Mouse (Mus musculus) neural tube, embryonic 15.5 days (tissue): ENCODE measurements around the gene Galnt5. TPM values are rescaled to one million over a fixed set of nuclear protein-coding genes. Genes with fewer than 3 reads are reported as not detected.

Source experiments
- ATAC-seq: fragments of 200-750 bp; cut with Nextera tagmentation; 2 replicates; pipeline ENCODE4 v1.8.0; 2017; ENCODE audit warnings: mild to moderate bottlenecking, moderate TSS enrichment, moderate library complexity; ENCODE audit not compliant: low FRiP score
- H3K27ac ChIP-seq: fragments of 300-500 bp; sonication (generic); replicated peaks from 2 replicates; pipeline ENCODE4 v1.5.1; 2015; ENCODE audit warnings: mild to moderate bottlenecking, inconsistent platforms
- H3K27me3 ChIP-seq: fragments of 300-500 bp; sonication (generic); replicated peaks from 2 replicates; pipeline ENCODE4 v1.6.1; 2015; ENCODE audit warnings: inconsistent platforms
- H3K36me3 ChIP-seq: fragments of 300-500 bp; sonication (generic); 2 replicates; pipeline ENCODE4 v1.6.1; 2015; ENCODE audit warnings: inconsistent platforms
- H3K4me1 ChIP-seq: fragments of 300-500 bp; sonication (generic); 2 replicates; pipeline ENCODE4 v1.6.1; 2015; ENCODE audit warnings: inconsistent platforms
- H3K4me2 ChIP-seq: fragments of 300-500 bp; sonication (generic); 2 replicates; pipeline ENCODE4 v1.6.1; 2015; ENCODE audit warnings: inconsistent platforms, mild to moderate bottlenecking, moderate library complexity
- H3K4me3 ChIP-seq: fragments of 300-500 bp; sonication (generic); replicated peaks from 2 replicates; pipeline ENCODE4 v1.5.1; 2015; ENCODE audit warnings: mild to moderate bottlenecking, inconsistent platforms
- H3K9ac ChIP-seq: fragments of 300-500 bp; sonication (generic); replicated peaks from 2 replicates; pipeline ENCODE4 v1.6.1; 2015; ENCODE audit warnings: mild to moderate bottlenecking, inconsistent platforms
- H3K9me3 ChIP-seq: fragments of 300-500 bp; sonication (generic); replicated peaks from 2 replicates; pipeline ENCODE4 v1.6.1; 2016; ENCODE audit warnings: inconsistent platforms
- WGBS: fragments of 180-500 bp; shearing (Covaris S2); methylation state at CpG from one replicate; pipeline ENCODE4 v1.1.7; 2015; ENCODE audit warnings: mixed read lengths; 5-methylcytosine and 5-hydroxymethylcytosine counted together
- polyA plus RNA-seq: library from polyadenylated mRNA; unstranded; fragments of >200 nt; fragmentation: Nextera tagmentation; extraction: Ambion mirVana; gene quantifications from 2 replicates; pipeline ENCODE4 v1.2.1, GENCODE M21; 2015

The Galnt5 gene
- polyA plus RNA-seq, 1 experiment from 2014 or later = 0.24 TPM

DNA sequence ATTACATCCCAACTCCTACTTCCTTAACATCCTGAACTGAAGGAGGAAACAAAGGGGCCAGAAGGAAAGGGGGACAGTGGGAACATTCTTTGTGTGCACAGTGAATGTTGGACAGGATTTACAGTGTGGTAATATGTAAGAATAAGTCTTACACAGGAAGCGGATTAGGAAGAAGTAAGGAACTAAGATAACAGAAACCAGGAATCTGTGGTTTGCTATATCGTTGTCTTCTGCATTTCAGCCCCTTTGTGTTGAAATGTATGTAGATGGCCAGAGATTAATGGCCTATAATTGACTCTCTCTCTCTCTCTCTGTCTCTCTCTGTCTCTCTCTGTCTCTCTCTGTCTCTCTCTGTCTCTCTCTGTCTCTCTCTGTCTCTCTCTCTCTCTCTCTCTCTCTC is 39.2 kb downstream of the Galnt5 start:
- Histone ChIP-seq H3K27me3 (no peaks in the 10 kb centered on the region), H3K4me3 (no peak overlapping the region), H3K9me3 (no peaks in the 10 kb centered on the region), H3K27ac (no peak overlapping the region), H3K4me2 (no peak overlapping the region), H3K36me3 (no peaks in the 10 kb centered on the region), H3K4me1 (no peaks in the 10 kb centered on the region), H3K9ac (no peak overlapping the region)
- 84% methylated on average over 2 of the region's 2 CpGs for WGBS
- ATAC-seq = no peak

DNA sequence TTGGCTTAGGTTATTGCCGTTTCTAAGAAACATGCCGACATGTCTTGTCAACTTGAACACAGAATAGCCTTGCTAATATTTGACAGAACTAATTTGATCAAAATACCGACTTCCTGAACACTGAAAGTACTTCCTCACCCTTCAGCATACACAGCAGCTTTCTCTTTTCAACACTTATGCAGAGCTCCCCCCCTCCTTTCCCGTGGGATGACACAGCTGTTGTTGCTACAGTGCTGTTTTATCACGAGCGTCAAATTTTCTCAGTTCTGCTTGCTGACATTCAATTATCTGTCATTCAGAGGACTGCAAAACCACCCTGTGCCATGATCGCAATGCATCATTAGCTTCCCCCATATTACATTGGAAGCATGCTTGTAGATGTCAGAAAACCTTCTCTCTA is 44.2 kb downstream of the Galnt5 start:
- Histone ChIP-seq H3K27me3 (no peaks in the 10 kb centered on the region), H3K4me2 (no peak overlapping the region), H3K9ac (no peak overlapping the region), H3K9me3 (no peaks in the 10 kb centered on the region), H3K4me3 (no peak overlapping the region), H3K27ac (no peak overlapping the region), H3K36me3 (no peaks in the 10 kb centered on the region), H3K4me1 (no peaks in the 10 kb centered on the region)
- ATAC-seq = no peak
- 66% methylated on average over 7 of the region's 7 CpGs for WGBS

DNA sequence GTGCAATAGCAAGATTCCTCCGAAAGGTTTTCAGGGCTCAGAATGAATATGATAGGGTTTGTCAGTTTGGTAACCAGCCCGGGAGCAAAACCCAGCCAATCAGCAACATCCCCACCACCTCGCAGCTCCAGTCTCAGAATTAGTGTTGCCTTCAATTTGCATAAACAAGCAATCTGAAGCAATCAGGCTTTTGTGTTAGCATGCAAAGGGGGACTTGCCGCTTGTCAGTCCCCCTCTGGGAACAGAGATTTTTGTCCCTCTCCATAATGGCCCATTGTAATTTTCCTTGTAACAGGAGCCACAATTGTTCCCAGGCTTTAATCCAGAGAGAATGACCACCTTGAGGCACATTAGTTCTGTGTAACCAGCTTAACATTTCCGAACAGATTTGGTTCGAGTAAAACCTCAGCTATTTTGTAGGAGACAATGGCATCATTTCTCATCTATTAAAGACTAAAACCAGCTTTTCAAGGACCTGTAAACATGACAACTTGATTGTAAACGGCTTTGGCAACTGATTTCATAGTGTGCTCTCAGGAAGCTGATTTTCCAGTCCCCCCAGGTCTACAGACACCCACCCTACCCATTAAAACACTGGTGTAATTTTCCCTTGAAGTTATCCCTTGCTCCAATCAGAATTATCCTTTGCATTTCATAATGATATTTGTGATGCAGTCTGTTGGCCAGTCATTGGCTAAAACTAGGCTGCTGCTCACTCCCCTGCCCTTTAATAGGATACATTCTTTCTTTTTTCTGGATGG is 55.3 kb downstream of the Galnt5 start, which contains the start of gene Ermn:
Gene Ermn, minus strand, starts transcription at position 44 of the 761 bp plus-strand sequence.
- H3K36me3 ChIP-seq = no peaks in the 10 kb centered on the region
- H3K9ac ChIP-seq = no peak within 1 kb of the TSS
- H3K4me1 ChIP-seq = no peaks in the 10 kb centered on the region
- no peaks in the 10 kb centered on the region for H3K9me3 ChIP-seq
- H3K4me2 ChIP-seq = peak within 1 kb of the TSS; percentile 3; the same call in 1 of the 2 replicates
- peak; percentile 78; the same call in 1 of the 2 replicates for ATAC-seq
- 16% methylated on average over 7 of the region's 7 CpGs for WGBS
- H3K27me3 ChIP-seq = no peaks in the 10 kb centered on the region
- H3K4me3 ChIP-seq = no peak within 1 kb of the TSS
- H3K27ac ChIP-seq = no peak within 1 kb of the TSS

DNA sequence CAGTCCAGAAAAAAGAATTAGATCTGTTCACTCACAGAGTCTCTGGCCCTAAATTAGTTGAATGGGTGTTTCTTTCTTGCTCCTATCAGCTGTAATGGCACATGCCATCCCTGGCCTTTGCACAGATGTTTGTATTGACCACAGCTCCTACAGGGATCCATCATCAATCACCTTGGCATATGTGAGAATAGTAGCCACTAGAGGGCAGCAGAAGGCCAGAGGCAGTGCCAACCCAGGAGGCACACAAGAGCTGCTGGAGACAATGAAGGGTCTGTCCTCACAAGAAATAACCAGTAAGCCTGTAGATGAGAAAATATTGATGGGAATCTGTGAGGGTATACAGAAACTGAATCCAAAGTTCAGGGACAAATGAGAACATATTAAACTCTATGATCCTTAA is 57.7 kb downstream of the Galnt5 start:
- Histone ChIP-seq H3K4me3 (no peak overlapping the region), H3K36me3 (no peaks in the 10 kb centered on the region), H3K27me3 (no peaks in the 10 kb centered on the region), H3K27ac (no peak overlapping the region), H3K4me2 (no peak overlapping the region), H3K4me1 (no peaks in the 10 kb centered on the region), H3K9ac (no peak overlapping the region), H3K9me3 (no peaks in the 10 kb centered on the region)
- ATAC-seq = no peak

DNA sequence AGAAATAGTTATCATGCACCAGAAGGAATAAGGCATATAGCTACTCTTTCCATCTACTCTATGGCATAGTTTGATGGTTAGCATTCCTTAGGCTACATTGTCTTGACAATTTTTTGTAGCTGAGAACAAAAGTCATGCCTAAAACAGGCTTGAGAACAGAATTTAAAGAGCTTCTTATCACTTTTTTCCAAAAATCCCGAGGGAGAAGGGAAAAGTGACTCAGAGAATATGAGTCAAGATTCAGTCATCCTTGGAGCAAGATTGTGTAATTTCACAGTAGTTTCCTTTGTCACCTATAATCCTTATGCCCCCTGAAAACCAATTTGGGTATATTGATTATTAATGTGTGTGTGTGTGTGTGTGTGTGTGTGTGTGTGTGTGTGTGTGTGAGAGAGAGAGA is 82.2 kb downstream of the Galnt5 start:
- H3K9ac ChIP-seq = no peak overlapping the region
- 70% methylated on average over 1 of the region's 1 CpGs for WGBS
- no peak overlapping the region for H3K4me2 ChIP-seq
- no peaks in the 10 kb centered on the region for H3K4me1 ChIP-seq
- no peak overlapping the region for H3K27ac ChIP-seq
- ATAC-seq = no peak
- H3K9me3 ChIP-seq = no peaks in the 10 kb centered on the region
- H3K4me3 ChIP-seq = no peak overlapping the region
- H3K27me3 ChIP-seq = no peaks in the 10 kb centered on the region
- H3K36me3 ChIP-seq = no peaks in the 10 kb centered on the region

DNA sequence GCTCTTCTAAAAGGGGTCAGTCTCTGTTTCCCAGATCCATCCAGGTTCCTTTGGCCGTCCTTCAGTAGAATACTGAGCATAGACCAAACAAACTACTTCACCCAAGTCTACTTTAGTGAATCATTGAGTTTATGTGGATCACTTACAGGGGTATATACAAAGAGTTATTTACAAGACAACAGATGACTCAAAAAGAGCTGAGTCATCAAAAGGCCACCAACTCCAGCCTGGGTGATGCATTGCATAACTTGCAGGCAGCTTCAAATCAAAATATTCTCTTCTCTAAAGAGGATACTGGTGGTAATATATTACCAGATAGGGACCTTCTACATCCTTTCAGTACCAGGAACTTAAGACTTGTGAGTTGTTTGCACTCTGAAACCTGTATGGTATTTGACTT is 88.7 kb downstream of the Galnt5 start:
- Histone ChIP-seq H3K4me1 (no peaks in the 10 kb centered on the region), H3K4me3 (no peak overlapping the region), H3K4me2 (no peak overlapping the region), H3K27ac (no peak overlapping the region), H3K9me3 (no peaks in the 10 kb centered on the region), H3K27me3 (no peaks in the 10 kb centered on the region), H3K9ac (no peak overlapping the region), H3K36me3 (no peaks in the 10 kb centered on the region)
- ATAC-seq = no peak
- WGBS = 92% methylated on average over 1 of the region's 1 CpGs

DNA sequence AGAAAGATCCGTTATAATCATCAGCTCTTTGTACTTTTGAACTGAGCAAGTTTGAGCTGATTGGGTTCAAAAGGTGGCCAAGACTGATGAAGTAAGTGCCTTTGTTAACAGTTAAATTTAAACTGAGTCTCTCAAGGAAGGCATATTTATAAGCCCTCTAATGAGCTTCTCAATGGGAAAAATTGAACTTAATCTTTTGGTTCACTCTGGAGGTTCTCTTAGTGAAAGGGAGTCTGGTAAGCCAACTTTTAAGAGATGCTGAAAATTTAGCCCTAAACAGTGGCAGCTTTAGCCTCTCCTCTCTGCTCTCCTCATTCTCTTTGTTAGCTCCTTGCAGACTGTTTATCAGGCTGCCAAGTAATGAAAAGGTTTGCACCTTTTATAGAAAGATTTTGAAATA is 97.1 kb downstream of the Galnt5 start:
- no peak overlapping the region for H3K4me3 ChIP-seq
- WGBS = 29% methylated on average over 1 of the region's 1 CpGs
- no peaks in the 10 kb centered on the region for H3K4me1 ChIP-seq
- no peak overlapping the region for H3K9ac ChIP-seq
- H3K4me2 ChIP-seq = no peak overlapping the region
- no peak overlapping the region for H3K27ac ChIP-seq
- no peaks in the 10 kb centered on the region for H3K36me3 ChIP-seq
- H3K9me3 ChIP-seq = no peaks in the 10 kb centered on the region
- ATAC-seq = no peak
- H3K27me3 ChIP-seq = no peaks in the 10 kb centered on the region

Other genes with a start within 250 kb of the Galnt5 start
- 0.54 and 0.55 TPM in 2 replicates for gene Ermn, start 55.0 kb downstream of the Galnt5 start, polyA plus RNA-seq
- gene Cytip, start 197.6 kb downstream of the Galnt5 start, polyA plus RNA-seq = 0.08 and 4.6 TPM in 2 replicates